Mouse (Mus musculus): ENCODE measurements around the gene Ppp1r10.

GRCm38 (mm10) chr17:35918276-35919059, 2.2 kb downstream of the Ppp1r10 start:
- TF ChIP-seq CTCF (IDR thresholded peaks at IDR 0.05; ENCODE audit: borderline replicate concordance, insufficient read depth, low read depth, low read length) (no peak), POLR2A (IDR thresholded peaks at IDR 0.05; ENCODE audit: borderline replicate concordance, insufficient read depth, low read length) (no peak)
